Mouse (Mus musculus) small intestine, adult 2 months (tissue): Measurements from ENCODE around the gene Mcur1. TPM values are rescaled to one million over a fixed set of nuclear protein-coding genes. Genes with fewer than 3 reads are reported as not detected.

Experiments
- H3K27ac ChIP-seq: fragments of 200-500 bp; 2 replicates; pipeline ENCODE4 v1.5.1; 2012; ENCODE audit warnings: low read depth, low read length, control low read depth, inconsistent platforms; ENCODE audit not compliant: insufficient read depth
- H3K27me3 ChIP-seq: fragments of 200-500 bp; 2 replicates; pipeline ENCODE4 v1.6.1; 2012; ENCODE audit warnings: mild to moderate bottlenecking, moderate library complexity, low read length, inconsistent platforms; ENCODE audit not compliant: control insufficient read depth, insufficient read depth
- H3K36me3 ChIP-seq: fragments of 200-500 bp; 2 replicates; pipeline ENCODE4 v1.6.1; 2012; ENCODE audit warnings: mild to moderate bottlenecking, low read length, control low read depth, inconsistent platforms; ENCODE audit not compliant: control insufficient read depth, insufficient read depth
- H3K4me1 ChIP-seq: fragments of 200-500 bp; 2 replicates; pipeline ENCODE4 v1.6.1; 2012; ENCODE audit warnings: low read length, inconsistent platforms, mixed read lengths; ENCODE audit not compliant: control insufficient read depth, insufficient read depth, insufficient read length
- H3K4me3 ChIP-seq: fragments of 200-500 bp; 2 replicates; pipeline ENCODE4 v1.5.1; 2012; ENCODE audit warnings: low read depth, mild to moderate bottlenecking, control low read depth, inconsistent platforms, low read length, moderate library complexity
- CTCF ChIP-seq: fragments of 200-500 bp; IDR thresholded peaks from 2 replicates; pipeline ENCODE4 v1.5.1; 2012; ENCODE audit warnings: low read depth, mild to moderate bottlenecking, control low read depth, inconsistent platforms, low read length, moderate library complexity, mixed read lengths; ENCODE audit not compliant: insufficient replicate concordance, insufficient read length; ENCODE audit errors: extremely low read depth
- POLR2A ChIP-seq: fragments of 200-500 bp; IDR thresholded peaks from 2 replicates; pipeline ENCODE4 v1.6.1; 2012; ENCODE audit warnings: low read depth, mild to moderate bottlenecking, control low read depth, inconsistent platforms, low read length, moderate library complexity
- WGBS: fragments of 180-500 bp; shearing (Covaris S2); methylation state at CpG from one replicate; pipeline ENCODE4 v1.1.7; 2018; 5-methylcytosine and 5-hydroxymethylcytosine counted together
- polyA plus RNA-seq: library from polyadenylated mRNA; depleted of rRNA; stranded (reverse); fragments of >200 nt; gene quantifications from 2 replicates; pipeline ENCODE4 v1.2.3, GENCODE M21; 2012; rRNA removed

Gene Mcur1
- polyA plus RNA-seq, 1 experiment = 42.0 TPM

DNA sequence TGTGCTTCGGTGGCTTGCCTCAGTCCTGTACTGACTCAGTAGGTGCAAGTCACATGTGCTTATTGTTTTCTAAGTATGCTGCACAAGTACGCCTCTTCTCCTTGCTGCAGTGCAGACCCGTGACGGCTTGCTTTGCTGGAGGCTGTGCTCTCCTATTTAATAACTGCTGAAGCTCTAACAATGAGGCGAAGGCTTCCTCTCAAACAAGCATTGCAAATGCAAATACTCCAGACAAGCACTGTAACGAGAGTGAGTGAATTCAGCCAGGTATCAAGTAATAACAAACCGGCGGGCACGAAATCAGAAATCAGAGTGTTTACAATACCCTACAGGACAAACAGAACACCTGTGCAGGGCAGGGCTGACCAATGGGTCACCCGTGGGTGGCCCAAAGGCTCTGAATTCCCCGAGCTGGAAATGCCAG lies 66.9 kb downstream of the Mcur1 start:
- no peak overlapping the region for H3K27ac ChIP-seq
- TF ChIP-seq CTCF = no peak
- TF ChIP-seq POLR2A = no peak
- no peaks in the 10 kb centered on the region for H3K36me3 ChIP-seq
- H3K27me3 ChIP-seq = no peaks in the 10 kb centered on the region
- H3K4me3 ChIP-seq = no peak overlapping the region
- H3K4me1 ChIP-seq = no peaks in the 10 kb centered on the region
- 60% methylated on average over 11 of the region's 11 CpGs for WGBS

Other genes with a start within 250 kb of the Mcur1 start
- 2.0 and 2.1 TPM in 2 replicates for gene Sirt5, start 194.7 kb downstream of the Mcur1 start, polyA plus RNA-seq
- gene Nol7, start 161.8 kb downstream of the Mcur1 start, polyA plus RNA-seq = 52.5 and 66.0 TPM in 2 replicates
- gene Ranbp9, start 78.9 kb downstream of the Mcur1 start, polyA plus RNA-seq = 8.7 and 13.7 TPM in 2 replicates
- 0.03 and 0.05 TPM in 2 replicates for gene Rnf182, start 55.5 kb upstream of the Mcur1 start, polyA plus RNA-seq
- gene Cd83, start 224.6 kb upstream of the Mcur1 start, polyA plus RNA-seq = 3.9 and 7.1 TPM in 2 replicates